Mouse (Mus musculus): ENCODE results near the gene D630023F18Rik.

- no peak for TF ChIP-seq CTCF (IDR thresholded peaks at IDR 0.05; ENCODE audit: control insufficient read depth, insufficient read depth, low read length)
- no peak for TF ChIP-seq POLR2A (IDR thresholded peaks at IDR 0.05; ENCODE audit: borderline replicate concordance, control insufficient read depth, low read depth, low read length)
These were observed 26.1 kb downstream of the D630023F18Rik start for GRCm38 (mm10) chr1:65096953-65097352.

All from bone marrow, adult 2 months (tissue).